Mouse (Mus musculus) spleen, embryonic (tissue): ENCODE measurements around the gene Bex4.

Experiments
- CTCF ChIA-PET: fragments of 350-600 bp; sonication (Branson Sonifier 250); formaldehyde crosslinking; loops from one replicate; lab custom pipeline; 2022; lab: Charles Lee

The Bex4 gene

GRCm38 (mm10) chrX:136183107-136183506 lies 44.3 kb downstream of the Bex4 start:
- CTCF ChIA-PET = no interaction called here
